Mouse (Mus musculus): ENCODE results near the gene Sumo2.

Sumo2 gene

GRCm38 (mm10) chr11:115483726-115484125 lies 52.4 kb downstream of the Sumo2 start:
- in situ Hi-C loops (cut with MboI, MseI) = no loop called here

- in situ Hi-C loops (cut with MboI, MseI) = no loop called here
These were observed 52.8 kb downstream of the Sumo2 start for GRCm38 (mm10) chr11:115483278-115483677.

- in situ Hi-C loops (cut with MboI, MseI) = no loop called here
These were observed 54.4 kb downstream of the Sumo2 start for GRCm38 (mm10) chr11:115481553-115482259.

DNA sequence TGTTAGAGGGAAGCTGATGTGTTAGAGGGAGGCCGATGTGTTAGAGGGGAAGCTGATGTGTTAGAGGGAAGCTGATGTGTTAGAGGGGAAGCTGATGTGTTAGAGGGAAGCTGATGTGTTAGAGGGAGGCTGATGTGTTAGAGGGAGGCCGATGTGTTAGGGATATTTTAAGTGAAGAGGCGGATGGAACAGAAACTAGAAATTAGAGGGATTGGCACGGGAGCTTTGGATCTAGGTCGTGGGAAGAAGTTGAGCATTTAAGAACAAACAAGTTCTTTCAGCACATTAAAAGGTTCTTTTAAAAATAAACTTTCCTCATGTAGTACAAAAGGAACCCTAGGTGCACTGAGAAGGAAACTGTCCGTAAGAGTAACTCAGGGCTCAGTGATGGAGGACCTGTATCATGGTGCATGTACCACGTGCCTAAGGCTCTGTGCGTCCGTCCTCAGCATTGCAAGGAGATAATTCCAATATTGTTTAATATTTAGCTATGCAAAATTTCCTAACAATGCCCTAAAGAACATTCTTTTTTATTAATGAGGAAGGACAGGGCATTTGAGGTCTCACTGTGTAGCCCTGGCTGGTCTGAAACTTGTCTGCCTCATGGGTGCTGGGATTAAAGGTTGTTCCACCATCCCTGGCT lies 57.7 kb downstream of the Sumo2 start:
- in situ Hi-C loops (cut with MboI, MseI) = loop anchor here (10.0 kb wide), 1 partner anchor 54 kb away; the partner anchor contains the start of gene Kctd2

DNA sequence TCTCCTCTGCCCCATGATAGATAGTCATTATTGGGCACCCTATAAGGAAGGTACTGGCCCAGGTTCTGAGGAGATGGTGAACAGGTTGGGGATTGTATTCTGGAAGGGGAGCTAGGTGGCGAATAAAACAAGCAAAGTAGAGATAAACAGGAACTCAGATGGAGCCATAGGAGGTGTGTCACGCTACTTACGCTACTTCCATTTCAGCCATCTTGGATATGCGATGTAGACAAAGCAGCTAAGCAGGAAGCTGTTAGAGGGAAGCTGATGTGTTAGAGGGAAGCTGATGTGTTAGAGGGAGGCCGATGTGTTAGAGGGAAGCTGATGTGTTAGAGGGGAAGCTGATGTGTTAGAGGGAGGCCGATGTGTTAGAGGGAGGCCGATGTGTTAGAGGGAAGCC lies 58.7 kb downstream of the Sumo2 start:
- in situ Hi-C loops (cut with MboI, MseI) = loop anchor here (10.0 kb wide), 1 partner anchor 53 kb away; the partner anchor contains the start of gene Kctd2

- in situ Hi-C loops (cut with MboI, MseI) = loop anchor here (10.0 kb wide), 1 partner anchor 52 kb away; the partner anchor contains the start of gene Kctd2
These were observed 59.4 kb downstream of the Sumo2 start for GRCm38 (mm10) chr11:115476630-115477029.

GRCm38 (mm10) chr11:115475758-115476237 lies 60.3 kb downstream of the Sumo2 start:
- in situ Hi-C loops (cut with MboI, MseI) = loop anchor here (10.0 kb wide), 1 partner anchor 51 kb away; the partner anchor contains the start of gene Kctd2

DNA sequence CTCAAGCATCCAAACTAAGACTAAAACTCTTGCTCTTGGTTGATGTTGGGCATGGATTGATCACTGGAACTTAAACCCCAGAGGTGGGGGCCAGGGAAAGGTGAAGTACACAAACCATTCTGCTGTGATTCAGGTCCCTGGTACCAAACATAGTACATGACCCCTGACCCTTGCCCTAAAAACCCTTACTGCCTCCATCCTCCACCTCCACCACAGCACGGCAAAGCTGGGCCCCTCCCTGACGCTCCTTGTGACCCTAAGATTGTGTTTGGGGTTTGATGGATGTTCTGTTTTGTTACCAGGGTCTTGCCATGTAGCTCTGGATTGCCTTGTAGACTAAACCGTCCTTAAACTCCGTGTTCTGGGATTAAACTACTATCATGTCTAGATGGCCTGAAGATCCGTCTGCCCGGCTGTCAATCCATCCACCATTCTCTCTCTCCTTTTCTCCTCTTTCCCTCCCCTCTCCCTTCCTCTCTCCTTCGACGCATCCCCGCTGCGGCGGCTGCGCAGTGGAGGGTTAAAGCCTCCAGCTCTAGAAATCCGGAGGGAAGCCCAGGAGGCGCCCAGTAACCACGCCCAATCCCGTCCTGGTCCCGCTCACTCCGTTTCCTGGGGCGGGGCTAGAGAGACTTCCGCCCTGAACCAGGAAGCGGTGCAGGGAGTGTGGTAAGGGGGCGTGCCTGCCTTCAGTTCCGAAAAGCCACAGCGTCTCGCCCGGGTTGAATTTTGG lies 60.9 kb downstream of the Sumo2 start, which contains the start of gene Armc7:
Gene Armc7, plus strand, starts transcription at position 643 of the 733 bp plus-strand sequence.
- in situ Hi-C loops (cut with MboI, MseI) = loop anchor here (10.0 kb wide), 1 partner anchor 50 kb away; the partner anchor contains the start of gene Kctd2

- in situ Hi-C loops (cut with MboI, MseI) = loop anchor here (5.0 to 10.0 kb wide), 2 partner anchors 49 to 116 kb away; partner anchors contain the start of gene Kctd2
These were observed 62.3 kb downstream of the Sumo2 start for GRCm38 (mm10) chr11:115473626-115474275.
